Mouse (Mus musculus): ENCODE data around the gene S100b. TPM values are rescaled to one million over a fixed set of nuclear protein-coding genes. Genes with fewer than 3 reads are reported as not detected.

S100b gene
- polyA plus RNA-seq, 1 experiment = 0.66 TPM

GRCm38 (mm10) chr10:76288268-76288993, 34.8 kb downstream of the S100b start:
- 82% methylated on average over 11 of the region's 11 CpGs for WGBS
- H3K36me3 ChIP-seq (ENCODE audit: control insufficient read depth, insufficient read depth, low read length) = peaks cover 35% of the 10 kb centered on the region

GRCm38 (mm10) chr10:76289052-76289451, 35.4 kb downstream of the S100b start:
- no peak for TF ChIP-seq CTCF (IDR thresholded peaks at IDR 0.05; ENCODE audit: extremely low read depth, insufficient read length, insufficient replicate concordance, low read depth, low read length)
- TF ChIP-seq POLR2A (IDR thresholded peaks at IDR 0.05; ENCODE audit: low read depth, low read length) = no peak
- Histone ChIP-seq H3K27ac (ENCODE audit: insufficient read depth, low read depth, low read length) (no peak overlapping the region), H3K4me3 (ENCODE audit: low read depth, low read length) (no peak overlapping the region), H3K27me3 (ENCODE audit: control insufficient read depth, insufficient read depth, low read length) (no peaks in the 10 kb centered on the region), H3K36me3 (ENCODE audit: control insufficient read depth, insufficient read depth, low read length) (peaks cover 32% of the 10 kb centered on the region), H3K4me1 (ENCODE audit: control insufficient read depth, insufficient read depth, insufficient read length, low read length) (no peaks in the 10 kb centered on the region)
- WGBS = 92% methylated on average over 5 of the region's 5 CpGs

More at GRCm38 (mm10) chr10:76288268-76288993, 34.8 kb downstream of the S100b start:
- no peak overlapping the region for H3K27ac ChIP-seq (ENCODE audit: insufficient read depth, low read depth, low read length)
- no peak overlapping the region for H3K4me3 ChIP-seq (ENCODE audit: low read depth, low read length)
- no peaks in the 10 kb centered on the region for H3K27me3 ChIP-seq (ENCODE audit: control insufficient read depth, insufficient read depth, low read length)
- H3K4me1 ChIP-seq (ENCODE audit: control insufficient read depth, insufficient read depth, insufficient read length, low read length) = no peaks in the 10 kb centered on the region
- TF ChIP-seq CTCF (IDR thresholded peaks at IDR 0.05; ENCODE audit: extremely low read depth, insufficient read length, insufficient replicate concordance, low read depth, low read length) (no peak), POLR2A (IDR thresholded peaks at IDR 0.05; ENCODE audit: low read depth, low read length) (no peak)

GRCm38 (mm10) chr10:76289936-76290671, 36.5 kb downstream of the S100b start:
- 90% methylated on average over 3 of the region's 3 CpGs for WGBS
- Histone ChIP-seq H3K4me1 (ENCODE audit: control insufficient read depth, insufficient read depth, insufficient read length, low read length) (no peaks in the 10 kb centered on the region), H3K36me3 (ENCODE audit: control insufficient read depth, insufficient read depth, low read length) (peaks cover 40% of the 10 kb centered on the region), H3K27me3 (ENCODE audit: control insufficient read depth, insufficient read depth, low read length) (no peaks in the 10 kb centered on the region), H3K4me3 (ENCODE audit: low read depth, low read length) (no peak overlapping the region), H3K27ac (ENCODE audit: insufficient read depth, low read depth, low read length) (no peak overlapping the region)
- TF ChIP-seq CTCF (IDR thresholded peaks at IDR 0.05; ENCODE audit: extremely low read depth, insufficient read length, insufficient replicate concordance, low read depth, low read length) (no peak), POLR2A (IDR thresholded peaks at IDR 0.05; ENCODE audit: low read depth, low read length) (no peak)

- no peak overlapping the region for H3K4me3 ChIP-seq (ENCODE audit: low read depth, low read length)
- H3K27ac ChIP-seq (ENCODE audit: insufficient read depth, low read depth, low read length) = no peak overlapping the region
- H3K36me3 ChIP-seq (ENCODE audit: control insufficient read depth, insufficient read depth, low read length) = peaks cover 42% of the 10 kb centered on the region
- no peaks in the 10 kb centered on the region for H3K27me3 ChIP-seq (ENCODE audit: control insufficient read depth, insufficient read depth, low read length)
- 87% methylated on average over 4 of the region's 4 CpGs for WGBS
- H3K4me1 ChIP-seq (ENCODE audit: control insufficient read depth, insufficient read depth, insufficient read length, low read length) = no peaks in the 10 kb centered on the region
- TF ChIP-seq POLR2A (IDR thresholded peaks at IDR 0.05; ENCODE audit: low read depth, low read length) (no peak), CTCF (IDR thresholded peaks at IDR 0.05; ENCODE audit: extremely low read depth, insufficient read length, insufficient replicate concordance, low read depth, low read length) (no peak)
These were observed 39.6 kb downstream of the S100b start for GRCm38 (mm10) chr10:76293222-76293621.

- no peak overlapping the region for H3K4me3 ChIP-seq (ENCODE audit: low read depth, low read length)
- H3K4me1 ChIP-seq (ENCODE audit: control insufficient read depth, insufficient read depth, insufficient read length, low read length) = no peaks in the 10 kb centered on the region
- 87% methylated on average over 5 of the region's 5 CpGs for WGBS
- H3K27ac ChIP-seq (ENCODE audit: insufficient read depth, low read depth, low read length) = no peak overlapping the region
- H3K36me3 ChIP-seq (ENCODE audit: control insufficient read depth, insufficient read depth, low read length) = peaks cover 24% of the 10 kb centered on the region
- TF ChIP-seq POLR2A (IDR thresholded peaks at IDR 0.05; ENCODE audit: low read depth, low read length) (no peak), CTCF (IDR thresholded peaks at IDR 0.05; ENCODE audit: extremely low read depth, insufficient read length, insufficient replicate concordance, low read depth, low read length) (no peak)
- H3K27me3 ChIP-seq (ENCODE audit: control insufficient read depth, insufficient read depth, low read length) = no peaks in the 10 kb centered on the region
These were observed 46.5 kb downstream of the S100b start for GRCm38 (mm10) chr10:76300133-76300532.

GRCm38 (mm10) chr10:76306738-76307137, 53.1 kb downstream of the S100b start:
- H3K36me3 ChIP-seq (ENCODE audit: control insufficient read depth, insufficient read depth, low read length) = peaks cover 19% of the 10 kb centered on the region
- H3K4me1 ChIP-seq (ENCODE audit: control insufficient read depth, insufficient read depth, insufficient read length, low read length) = no peaks in the 10 kb centered on the region; the same call in 1 of the 2 replicates
- no peaks in the 10 kb centered on the region for H3K27me3 ChIP-seq (ENCODE audit: control insufficient read depth, insufficient read depth, low read length)
- no peak overlapping the region for H3K4me3 ChIP-seq (ENCODE audit: low read depth, low read length)
- TF ChIP-seq CTCF (IDR thresholded peaks at IDR 0.05; ENCODE audit: extremely low read depth, insufficient read length, insufficient replicate concordance, low read depth, low read length) = no peak
- TF ChIP-seq POLR2A (IDR thresholded peaks at IDR 0.05; ENCODE audit: low read depth, low read length) = no peak
- no peak overlapping the region for H3K27ac ChIP-seq (ENCODE audit: insufficient read depth, low read depth, low read length)
- 84% methylated on average over 9 of the region's 9 CpGs for WGBS

Other genes starting within 250 kb of the S100b start
- gene Zfp280b, start 221.2 kb upstream of the S100b start, polyA plus RNA-seq (2012; rRNA removed) = 2.6 and 6.3 TPM in 2 replicates
- gene Slc5a4b, start 142.9 kb upstream of the S100b start, polyA plus RNA-seq (2012; rRNA removed) = 3.2 and 53.8 TPM in 2 replicates
- 4.6 and 51.9 TPM in 2 replicates for gene Slc5a4a, start 106.4 kb upstream of the S100b start, polyA plus RNA-seq (2012; rRNA removed)
- 13.2 and 24.2 TPM in 2 replicates for gene Prmt2, start 16.0 kb upstream of the S100b start, polyA plus RNA-seq (2012; rRNA removed)
- gene Dip2a, start 91.4 kb downstream of the S100b start, polyA plus RNA-seq (2012; rRNA removed) = 9.6 and 15.5 TPM in 2 replicates
- not detected in 2 replicates for gene AC141477.1, start 186.6 kb downstream of the S100b start, polyA plus RNA-seq (2012; rRNA removed)
- gene Pcnt, start 188.9 kb downstream of the S100b start, polyA plus RNA-seq (2012; rRNA removed) = 7.3 and 12.4 TPM in 2 replicates
- not detected in 2 replicates for gene 2610028H24Rik, start 195.2 kb downstream of the S100b start, polyA plus RNA-seq (2012; rRNA removed)
- 5.1 and 9.1 TPM in 2 replicates for gene Mcm3ap, start 215.1 kb downstream of the S100b start, polyA plus RNA-seq (2012; rRNA removed)
- gene Ybey, start 215.3 kb downstream of the S100b start, polyA plus RNA-seq (2012; rRNA removed) = 0.65 and 2.1 TPM in 2 replicates

Data from small intestine, adult 2 months (tissue).